Mouse (Mus musculus) splenic B cell, adult 2 months (primary cell): ENCODE data around the gene Aaas.

Source experiments
- DNase-seq: peaks from one replicate; pipeline ENCODE4 v3.0.0-alpha.2; 2011; ENCODE audit warnings: low read depth, low spot score
- H3K27me3 ChIP-seq: 2 replicates; pipeline ENCODE4 v1.6.1; 2012; ENCODE audit warnings: mild to moderate bottlenecking, low read length, moderate library complexity, mixed read lengths; ENCODE audit not compliant: control insufficient read depth, poor library complexity, insufficient read depth, severe bottlenecking
- H3K36me3 ChIP-seq: 2 replicates; pipeline ENCODE4 v1.6.1; 2012; ENCODE audit warnings: mild to moderate bottlenecking, low read length, moderate library complexity, mixed read lengths; ENCODE audit not compliant: control insufficient read depth, poor library complexity, insufficient read depth, severe bottlenecking

Aaas gene

DNA sequence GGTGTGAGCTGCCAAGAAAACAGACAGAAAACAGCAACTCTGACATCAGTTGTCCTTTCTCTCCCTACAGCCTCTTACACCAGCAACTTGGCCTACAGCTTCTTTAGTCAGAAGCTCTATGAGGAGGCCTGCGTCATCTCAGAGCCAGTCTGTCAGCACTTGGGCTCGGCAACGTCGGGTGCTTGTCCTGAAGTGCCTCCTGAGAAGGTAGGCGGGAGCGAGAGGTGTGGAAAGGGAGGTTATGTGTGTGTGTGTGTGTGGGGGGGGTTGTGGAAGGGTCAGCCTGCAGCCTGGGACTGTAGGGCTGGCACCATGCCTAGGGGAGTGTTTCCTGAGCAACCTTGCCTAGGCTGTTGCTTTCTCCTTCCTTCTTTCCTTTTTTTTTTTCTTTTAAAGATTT is 48.0 kb downstream of the Aaas start:
- Histone ChIP-seq H3K27me3 (no peaks in the 10 kb centered on the region), H3K36me3 (no peaks in the 10 kb centered on the region)
- no peak for DNase-seq

- no peak for DNase-seq
- Histone ChIP-seq H3K27me3 (no peaks in the 10 kb centered on the region), H3K36me3 (no peaks in the 10 kb centered on the region)
Measured at GRCm38 (mm10) chr15:102296368-102297006, 54.1 kb downstream of the Aaas start.

DNA sequence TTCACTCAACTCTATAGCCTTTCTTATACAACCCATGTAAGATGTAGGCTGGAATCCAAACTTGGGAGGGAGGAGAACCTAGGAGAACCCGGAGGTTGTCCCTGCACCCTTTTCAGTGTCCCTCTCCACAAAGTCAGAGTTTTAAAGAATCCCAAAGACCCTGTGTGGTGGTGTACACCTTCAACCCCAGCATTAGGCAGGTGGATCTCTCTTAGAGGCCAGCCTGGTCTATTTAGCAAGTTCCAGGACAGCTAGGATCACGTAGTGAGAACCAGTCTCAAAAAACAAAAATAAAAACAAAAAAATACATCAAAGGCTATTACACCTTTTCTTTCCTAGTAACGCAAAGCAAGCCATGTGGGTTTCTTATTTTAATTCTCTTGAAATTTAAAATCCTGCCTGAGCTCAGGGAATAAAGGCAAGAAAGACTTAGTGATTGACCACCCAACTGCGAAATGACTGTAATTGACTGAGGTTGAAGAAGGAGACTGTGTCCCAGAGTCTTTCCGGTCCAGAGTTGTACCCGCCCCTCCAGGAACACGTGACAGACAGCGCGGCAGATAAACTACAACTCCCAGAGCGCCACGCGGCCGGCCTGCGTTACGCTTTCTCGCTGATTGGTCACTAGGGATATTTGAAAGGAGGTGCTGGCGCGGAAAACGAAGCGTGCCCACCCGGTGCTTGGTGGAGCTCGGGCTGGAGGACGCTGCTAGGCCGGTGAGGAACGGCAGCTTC is 54.8 kb downstream of the Aaas start, which contains the start of gene Espl1:
TSS of gene Espl1 (plus strand) at position 634 of the 735 bp plus-strand sequence.
- no peaks in the 10 kb centered on the region for H3K36me3 ChIP-seq
- DNase-seq = peak; percentile 94
- no peaks in the 10 kb centered on the region for H3K27me3 ChIP-seq
